Mouse (Mus musculus) small intestine, adult 2 months (tissue): ENCODE measurements at regions not wholly inside any gene's neighbourhood (a gene's known extent, or its start where the extent isn't known, plus 50 kb on each side); places are given as distances from the start of the nearest gene placed in this dataset.

Source experiments
- CTCF ChIP-seq: fragments of 200-500 bp; IDR thresholded peaks from 2 replicates; pipeline ENCODE4 v1.5.1; 2012; ENCODE audit warnings: low read depth, mild to moderate bottlenecking, control low read depth, inconsistent platforms, low read length, moderate library complexity, mixed read lengths; ENCODE audit not compliant: insufficient replicate concordance, insufficient read length; ENCODE audit errors: extremely low read depth
- POLR2A ChIP-seq: fragments of 200-500 bp; IDR thresholded peaks from 2 replicates; pipeline ENCODE4 v1.6.1; 2012; ENCODE audit warnings: low read depth, mild to moderate bottlenecking, control low read depth, inconsistent platforms, low read length, moderate library complexity

- TF ChIP-seq CTCF = no peak
- no peak for TF ChIP-seq POLR2A
These were observed 70.8 kb downstream of the Rplp1 start for GRCm38 (mm10) chr9:61843513-61843912.
